Mouse (Mus musculus): ENCODE results near the gene Arg1. TPM values are rescaled to one million over a fixed set of nuclear protein-coding genes. Genes with fewer than 3 reads are reported as not detected.

Arg1 gene
- polyA plus RNA-seq, 1 experiment from 2014 or later, result 1.3 TPM

DNA sequence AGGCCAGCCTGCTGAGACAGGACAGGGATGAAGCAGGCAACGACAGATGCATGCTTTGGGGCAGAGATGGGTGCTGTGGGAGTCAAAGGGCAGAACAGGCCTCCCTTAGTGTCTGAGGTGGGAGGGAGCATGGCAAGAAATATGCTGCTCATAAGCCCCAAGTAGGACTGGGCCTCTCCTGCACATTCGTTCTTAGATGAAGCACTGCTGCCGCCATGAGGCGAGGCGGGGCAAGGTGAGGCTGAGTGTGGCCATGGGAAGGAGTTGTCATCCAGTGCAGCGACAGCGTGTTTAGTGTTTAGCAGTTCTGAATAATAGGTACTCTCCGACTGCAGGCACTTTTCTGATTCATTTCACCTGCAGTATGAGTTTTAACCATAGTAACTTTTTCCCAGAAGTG lies 31.4 kb downstream of the Arg1 start:
- ATAC-seq (ENCODE audit: low FRiP score, low read depth), result no peak
- H3K36me3 ChIP-seq, result peaks cover 88% of the 10 kb centered on the region
- 86% methylated on average over 8 of the region's 8 CpGs for WGBS

DNA sequence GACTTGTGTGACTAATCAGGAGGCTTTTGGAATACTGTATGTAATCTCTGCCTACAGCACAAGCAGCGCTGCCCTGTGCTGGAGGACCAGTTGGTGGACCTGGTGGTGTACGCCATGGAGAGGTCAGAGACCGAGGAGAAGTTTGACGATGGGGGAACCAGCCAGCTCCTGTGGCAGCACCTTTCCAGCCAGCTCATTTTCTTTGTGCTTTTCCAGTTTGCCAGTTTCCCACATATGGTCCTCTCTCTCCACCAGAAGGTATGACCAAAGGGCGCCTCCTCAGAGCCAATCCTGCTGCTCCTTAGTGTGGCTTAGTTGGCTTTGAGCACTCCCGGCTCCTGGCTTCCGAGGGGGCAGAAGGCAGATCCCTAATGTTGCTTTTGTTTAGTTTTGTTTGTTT lies 38.9 kb downstream of the Arg1 start:
- Histone ChIP-seq H3K27ac (replicated peaks) (no peak overlapping the region), H3K9me3 (no peaks in the 10 kb centered on the region), H3K9ac (replicated peaks) (no peak overlapping the region), H3K36me3 (peaks cover 77% of the 10 kb centered on the region), H3K27me3 (no peaks in the 10 kb centered on the region), H3K4me2 (replicated peaks) (no peak overlapping the region), H3K4me3 (no peak overlapping the region), H3K4me1 (no peaks in the 10 kb centered on the region)
- no peak for ATAC-seq (ENCODE audit: low FRiP score, low read depth)
- WGBS, result 95% methylated on average over 7 of the region's 7 CpGs

More for the DNA sequence above, 31.4 kb downstream of the Arg1 start:
- Histone ChIP-seq H3K4me2 (replicated peaks) (no peak overlapping the region), H3K9me3 (no peaks in the 10 kb centered on the region), H3K27ac (replicated peaks) (no peak overlapping the region), H3K27me3 (no peaks in the 10 kb centered on the region), H3K4me3 (no peak overlapping the region), H3K9ac (replicated peaks) (no peak overlapping the region), H3K4me1 (no peaks in the 10 kb centered on the region)

DNA sequence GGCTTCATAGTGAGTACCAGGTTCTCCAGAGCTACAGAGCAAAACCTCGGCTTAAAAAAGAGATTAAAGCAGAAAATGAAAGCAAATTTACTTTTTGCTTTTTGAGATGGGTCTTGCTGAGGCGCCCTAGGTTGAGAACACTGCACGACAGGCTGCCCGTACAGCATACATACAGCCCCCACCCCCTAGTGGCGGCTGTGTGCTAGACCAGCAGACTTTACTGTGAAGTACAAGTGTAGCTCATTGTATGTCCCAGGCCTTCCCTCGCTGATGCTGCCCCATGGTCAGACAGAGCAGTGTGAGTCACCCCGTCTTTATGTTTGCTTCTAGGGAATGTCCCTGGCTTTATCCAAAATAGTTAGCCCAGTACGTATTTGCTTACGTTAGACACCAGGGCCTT lies 41.3 kb downstream of the Arg1 start:
- 86% methylated on average over 9 of the region's 9 CpGs for WGBS
- ATAC-seq (ENCODE audit: low FRiP score, low read depth), result 0 out of 2 replicates have a peak, but pooled peaks have one; percentile 27

DNA sequence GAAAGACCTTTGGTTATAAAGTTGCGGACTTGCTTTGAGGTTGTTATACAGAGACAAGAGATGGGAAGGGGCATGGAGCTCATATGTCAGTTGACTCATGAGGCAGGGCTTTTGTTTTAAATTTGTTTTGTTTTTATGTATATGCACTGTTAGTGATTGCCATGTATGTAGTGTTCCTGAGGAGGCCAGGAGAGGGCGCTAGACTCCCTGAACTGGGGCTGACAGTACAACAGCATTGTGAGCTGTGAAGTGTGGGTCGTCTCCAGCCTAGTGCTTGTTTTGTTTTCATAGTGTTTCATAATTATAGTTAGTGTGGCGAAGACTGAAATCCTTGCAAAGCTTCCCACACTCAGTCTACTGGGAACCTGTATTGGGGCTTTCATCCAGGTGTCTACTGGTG lies 53.7 kb downstream of the Arg1 start:
- H3K4me3 ChIP-seq, result no peak overlapping the region
- no peak for ATAC-seq (ENCODE audit: low FRiP score, low read depth)
- whole genome bisulfite sequencing, result 81% methylated on average over 4 of the region's 4 CpGs
- no peak overlapping the region for H3K9ac ChIP-seq (replicated peaks)
- no peaks in the 10 kb centered on the region for H3K27me3 ChIP-seq
- no peaks in the 10 kb centered on the region for H3K9me3 ChIP-seq
- no peak overlapping the region for H3K4me2 ChIP-seq (replicated peaks)
- H3K27ac ChIP-seq (replicated peaks), result no peak overlapping the region
- no peaks in the 10 kb centered on the region for H3K4me1 ChIP-seq
- H3K36me3 ChIP-seq, result peaks cover 67% of the 10 kb centered on the region

More for the DNA sequence above, 41.3 kb downstream of the Arg1 start:
- Histone ChIP-seq H3K4me1 (no peaks in the 10 kb centered on the region), H3K27ac (replicated peaks) (no peak overlapping the region), H3K36me3 (peaks cover 82% of the 10 kb centered on the region), H3K9me3 (no peaks in the 10 kb centered on the region), H3K9ac (replicated peaks) (no peak overlapping the region), H3K4me3 (no peak overlapping the region), H3K27me3 (no peaks in the 10 kb centered on the region), H3K4me2 (replicated peaks) (no peak overlapping the region)

DNA sequence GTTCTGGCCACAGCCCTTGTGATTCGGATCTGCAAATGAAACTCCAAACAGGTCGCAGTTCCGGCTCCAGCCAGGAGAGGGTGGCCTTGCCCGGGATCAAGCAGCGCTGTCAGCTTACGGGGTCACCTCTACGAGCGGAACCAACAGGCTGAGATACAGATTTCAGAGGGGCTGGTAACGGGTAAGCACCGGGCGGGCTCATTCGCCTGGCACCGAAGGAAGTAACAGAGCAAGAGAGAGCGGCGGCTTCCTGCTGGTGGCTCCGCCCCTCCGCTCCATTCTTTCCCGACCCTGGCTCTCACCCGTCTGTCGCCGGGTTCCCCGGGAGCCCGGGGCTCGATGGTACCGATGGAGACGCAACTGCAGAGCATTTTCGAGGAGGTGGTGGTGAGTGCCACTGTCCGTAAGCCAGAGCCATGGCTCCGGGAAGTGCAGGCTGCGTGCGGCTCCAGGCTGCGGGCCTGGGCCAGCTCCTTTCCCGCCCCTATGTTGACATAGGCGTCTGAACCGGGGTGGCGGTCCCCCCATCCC lies 57.5 kb downstream of the Arg1 start, which contains the start of gene Med23:
Med23 (plus strand) TSS at position 227 of the 531 bp plus-strand sequence.
- ATAC-seq (ENCODE audit: low FRiP score, low read depth), result peak; percentile 100
- H3K9me3 ChIP-seq, result no peaks in the 10 kb centered on the region
- H3K4me1 ChIP-seq, result no peaks in the 10 kb centered on the region
- H3K4me2 ChIP-seq (replicated peaks), result peak within 1 kb of the TSS; percentile 61
- WGBS, result under 1% methylated on average over 36 of the region's 36 CpGs
- H3K27ac ChIP-seq (replicated peaks), result no peak within 1 kb of the TSS
- H3K27me3 ChIP-seq, result no peaks in the 10 kb centered on the region
- H3K36me3 ChIP-seq, result peaks cover 33% of the 10 kb centered on the region
- H3K4me3 ChIP-seq, result peak within 1 kb of the TSS; percentile 57
- H3K9ac ChIP-seq (replicated peaks), result peak within 1 kb of the TSS; percentile 65

Small RNA genes lying within 50 kb of the gene (microRNA-seq; reads per million reads assigned to microRNA genes)
- not detected for gene Mir6905

Other genes with a start within 250 kb of the Arg1 start
- 2.0 and 2.2 TPM in 2 replicates for gene Enpp1, start 215.3 kb downstream of the Arg1 start, polyA plus RNA-seq (2016; fragmentation: Nextera tagmentation; extraction: Ambion mirVana)
- gene Enpp3, start 84.7 kb downstream of the Arg1 start, polyA plus RNA-seq (2016; fragmentation: Nextera tagmentation; extraction: Ambion mirVana), result 5.2 and 9.4 TPM in 2 replicates
- gene Med23, start 57.5 kb downstream of the Arg1 start, polyA plus RNA-seq (2016; fragmentation: Nextera tagmentation; extraction: Ambion mirVana), result 33.1 and 34.0 TPM in 2 replicates